Mouse (Mus musculus): ENCODE measurements at regions not wholly inside any gene's neighbourhood (a gene's known extent, or its start where the extent isn't known, plus 50 kb on each side); places are given as distances from the start of the nearest gene placed in this dataset.

DNA sequence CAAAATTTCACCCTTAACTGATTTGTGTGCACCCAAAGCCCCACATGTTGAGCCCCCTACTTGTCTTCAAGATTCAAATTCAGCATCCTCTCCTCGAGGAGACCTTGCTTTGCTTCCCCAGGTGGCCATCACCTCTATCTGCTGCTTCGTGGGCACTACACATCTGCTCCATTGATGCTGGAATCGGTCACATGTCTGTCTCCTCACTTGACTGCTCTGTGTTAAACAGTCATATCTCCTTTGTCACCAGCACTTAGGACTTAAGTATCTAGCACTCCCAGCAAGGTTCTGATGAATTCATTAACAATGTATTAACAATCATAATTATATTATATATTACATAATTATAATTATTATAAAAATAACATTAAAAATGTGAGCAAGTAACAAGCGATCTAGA is 192.9 kb downstream of the Atp23 start:
- WGBS = 77% methylated on average over 4 of the region's 4 CpGs
- Histone ChIP-seq H3K36me3 (ENCODE audit: control insufficient read depth, insufficient read depth, low read length) (no peaks in the 10 kb centered on the region), H3K27me3 (ENCODE audit: control insufficient read depth, insufficient read depth, low read length) (no peaks in the 10 kb centered on the region), H3K4me1 (ENCODE audit: control insufficient read depth, insufficient read depth, insufficient read length, low read length) (no peaks in the 10 kb centered on the region), H3K4me3 (ENCODE audit: low read depth, low read length) (no peak overlapping the region), H3K27ac (ENCODE audit: insufficient read depth, low read depth, low read length) (no peak overlapping the region)
- TF ChIP-seq CTCF (IDR thresholded peaks at IDR 0.05; ENCODE audit: extremely low read depth, insufficient read length, insufficient replicate concordance, low read depth, low read length) (no peak), POLR2A (IDR thresholded peaks at IDR 0.05; ENCODE audit: low read depth, low read length) (no peak)

DNA sequence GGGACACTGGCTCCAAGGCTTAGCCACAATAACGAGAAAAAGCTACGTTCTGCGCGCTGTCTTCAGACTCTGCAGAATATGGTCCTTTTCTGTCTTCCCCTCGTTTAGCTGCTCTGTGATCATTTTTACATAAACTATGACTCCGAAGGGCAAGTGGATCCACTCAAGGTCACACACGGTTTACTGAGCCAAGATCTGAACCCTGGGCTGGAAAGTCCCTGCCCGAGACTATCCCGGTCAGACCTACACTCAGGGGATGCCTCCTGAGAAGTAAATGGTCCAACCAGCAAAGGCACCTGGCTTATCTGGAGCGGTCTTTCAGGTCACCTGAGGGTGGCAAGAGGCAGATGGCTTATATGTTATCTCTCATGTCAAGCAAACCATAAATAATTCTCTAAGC is 204.1 kb downstream of the Atp23 start:
- 70% methylated on average over 10 of the region's 10 CpGs for WGBS
- no peak overlapping the region for H3K4me3 ChIP-seq (ENCODE audit: low read depth, low read length)
- no peak overlapping the region for H3K27ac ChIP-seq (ENCODE audit: insufficient read depth, low read depth, low read length)
- TF ChIP-seq CTCF (IDR thresholded peaks at IDR 0.05; ENCODE audit: extremely low read depth, insufficient read length, insufficient replicate concordance, low read depth, low read length) = no peak
- TF ChIP-seq POLR2A (IDR thresholded peaks at IDR 0.05; ENCODE audit: low read depth, low read length) = no peak
- H3K27me3 ChIP-seq (ENCODE audit: control insufficient read depth, insufficient read depth, low read length) = no peaks in the 10 kb centered on the region
- H3K36me3 ChIP-seq (ENCODE audit: control insufficient read depth, insufficient read depth, low read length) = no peaks in the 10 kb centered on the region
- H3K4me1 ChIP-seq (ENCODE audit: control insufficient read depth, insufficient read depth, insufficient read length, low read length) = no peaks in the 10 kb centered on the region

- 43% methylated on average over 25 of the region's 25 CpGs for WGBS
- no peaks in the 10 kb centered on the region for H3K36me3 ChIP-seq (ENCODE audit: control insufficient read depth, insufficient read depth, low read length)
- H3K27me3 ChIP-seq (ENCODE audit: control insufficient read depth, insufficient read depth, low read length) = no peaks in the 10 kb centered on the region
- no peak overlapping the region for H3K27ac ChIP-seq (ENCODE audit: insufficient read depth, low read depth, low read length)
- no peak overlapping the region for H3K4me3 ChIP-seq (ENCODE audit: low read depth, low read length)
- TF ChIP-seq POLR2A (IDR thresholded peaks at IDR 0.05; ENCODE audit: low read depth, low read length) (no peak), CTCF (IDR thresholded peaks at IDR 0.05; ENCODE audit: extremely low read depth, insufficient read length, insufficient replicate concordance, low read depth, low read length) (no peak)
- no peaks in the 10 kb centered on the region for H3K4me1 ChIP-seq (ENCODE audit: control insufficient read depth, insufficient read depth, insufficient read length, low read length)
These were observed 210.1 kb downstream of the Atp23 start for GRCm38 (mm10) chr10:126690914-126691673.

DNA sequence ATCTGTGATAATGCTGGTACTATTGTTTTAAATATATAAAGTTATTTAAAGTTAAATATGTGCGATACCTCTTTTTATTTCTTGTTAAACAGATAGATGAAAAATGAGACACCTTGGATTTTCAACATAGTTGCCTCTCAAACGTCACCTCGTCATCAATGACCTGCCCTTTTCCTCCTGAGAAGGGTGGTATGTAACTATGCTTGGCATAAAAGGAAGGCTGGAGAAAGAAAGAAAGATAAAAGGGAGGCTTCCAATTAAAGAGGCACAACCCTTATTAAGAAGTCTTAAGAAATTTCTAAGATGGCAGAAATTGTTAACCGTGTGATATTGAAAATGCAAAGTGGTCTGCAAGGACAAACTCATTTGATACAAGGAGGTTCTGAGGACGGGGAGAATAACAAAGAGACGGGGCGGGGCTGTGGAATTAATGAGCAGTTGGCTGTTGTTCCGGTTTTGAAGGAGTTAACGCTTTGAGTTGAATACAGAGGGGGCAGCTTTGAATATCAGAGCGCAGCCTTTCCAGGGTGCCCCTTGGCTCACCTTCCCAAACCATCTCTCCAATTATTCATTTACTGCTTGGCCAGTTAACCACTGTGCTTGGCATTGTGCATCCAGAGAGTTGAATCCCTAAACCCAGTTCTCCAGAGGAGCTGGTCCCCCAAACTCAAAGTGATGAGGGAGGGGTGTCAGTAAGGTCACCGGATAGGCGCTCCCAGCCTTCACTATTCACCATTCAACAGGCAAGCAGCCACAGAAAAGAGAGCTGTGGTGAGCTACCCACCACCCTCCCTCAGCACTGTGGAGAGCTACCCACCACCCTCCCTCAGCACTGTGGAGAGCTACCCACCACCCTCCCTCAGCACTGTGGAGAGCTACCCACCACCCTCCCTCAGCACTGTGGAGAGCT is 220.6 kb downstream of the Atp23 start:
- no peaks in the 10 kb centered on the region for H3K27me3 ChIP-seq (ENCODE audit: control insufficient read depth, insufficient read depth, low read length)
- TF ChIP-seq POLR2A (IDR thresholded peaks at IDR 0.05; ENCODE audit: low read depth, low read length) = no peak
- TF ChIP-seq CTCF (IDR thresholded peaks at IDR 0.05; ENCODE audit: extremely low read depth, insufficient read length, insufficient replicate concordance, low read depth, low read length) = no peak
- WGBS = 26% methylated on average over 12 of the region's 12 CpGs

GRCm38 (mm10) chr10:126679224-126680120 is 221.7 kb downstream of the Atp23 start:
- no peak for TF ChIP-seq POLR2A (IDR thresholded peaks at IDR 0.05; ENCODE audit: low read depth, low read length)
- 45% methylated on average over 25 of the region's 25 CpGs for WGBS

More for the DNA sequence above, 220.6 kb downstream of the Atp23 start:
- H3K4me3 ChIP-seq (ENCODE audit: low read depth, low read length) = no peak overlapping the region
- no peaks in the 10 kb centered on the region for H3K4me1 ChIP-seq (ENCODE audit: control insufficient read depth, insufficient read depth, insufficient read length, low read length)
- H3K27ac ChIP-seq (ENCODE audit: insufficient read depth, low read depth, low read length) = no peak overlapping the region
- H3K36me3 ChIP-seq (ENCODE audit: control insufficient read depth, insufficient read depth, low read length) = no peaks in the 10 kb centered on the region

GRCm38 (mm10) chr10:126673437-126673836 is 227.7 kb downstream of the Atp23 start:
- H3K4me3 ChIP-seq (ENCODE audit: low read depth, low read length) = no peak overlapping the region
- WGBS = 47% methylated on average over 5 of the region's 5 CpGs
- H3K4me1 ChIP-seq (ENCODE audit: control insufficient read depth, insufficient read depth, insufficient read length, low read length) = no peaks in the 10 kb centered on the region
- no peaks in the 10 kb centered on the region for H3K36me3 ChIP-seq (ENCODE audit: control insufficient read depth, insufficient read depth, low read length)
- no peak overlapping the region for H3K27ac ChIP-seq (ENCODE audit: insufficient read depth, low read depth, low read length)
- TF ChIP-seq CTCF (IDR thresholded peaks at IDR 0.05; ENCODE audit: extremely low read depth, insufficient read length, insufficient replicate concordance, low read depth, low read length) = no peak
- TF ChIP-seq POLR2A (IDR thresholded peaks at IDR 0.05; ENCODE audit: low read depth, low read length) = no peak
- no peaks in the 10 kb centered on the region for H3K27me3 ChIP-seq (ENCODE audit: control insufficient read depth, insufficient read depth, low read length)

More at GRCm38 (mm10) chr10:126679224-126680120, 221.7 kb downstream of the Atp23 start:
- Histone ChIP-seq H3K4me1 (ENCODE audit: control insufficient read depth, insufficient read depth, insufficient read length, low read length) (no peaks in the 10 kb centered on the region), H3K27me3 (ENCODE audit: control insufficient read depth, insufficient read depth, low read length) (no peaks in the 10 kb centered on the region), H3K4me3 (ENCODE audit: low read depth, low read length) (no peak overlapping the region), H3K27ac (ENCODE audit: insufficient read depth, low read depth, low read length) (no peak overlapping the region), H3K36me3 (ENCODE audit: control insufficient read depth, insufficient read depth, low read length) (no peaks in the 10 kb centered on the region)
